ENCODE assay signal across 30 mouse cellular contexts in the genomic region with DNA sequence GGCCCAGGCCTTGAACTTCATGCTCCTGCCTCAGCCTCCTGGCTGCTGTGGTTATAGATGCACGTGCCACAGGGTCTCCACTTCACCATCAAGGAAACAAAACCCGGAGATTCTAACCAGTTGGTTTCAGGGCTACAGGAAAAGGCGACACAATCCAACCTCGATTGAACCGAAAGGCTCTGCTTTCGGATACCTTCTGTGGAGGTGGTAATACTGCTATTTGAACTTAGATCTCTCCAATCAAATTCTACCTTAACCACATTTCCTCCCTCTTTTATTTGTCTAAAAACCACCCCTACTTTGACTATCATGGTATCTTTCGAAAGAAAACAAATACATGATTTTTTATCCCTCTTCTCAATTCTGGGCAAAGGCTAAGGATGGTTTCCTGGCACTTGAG. TPM values are rescaled to one million over a fixed set of nuclear protein-coding genes. Genes with fewer than 3 reads are reported as not detected.
DNase-seq lines count a peak whose midpoint lies in the region; ATAC-seq lines count a peak whose summit lies in the region.
"Had no signal": no experiment of that assay in that cellular context is flagged by ENCODE, and none has a peak within 500 bp of the region (broad histone marks: within the 10 kb centered on the region; RNA-seq: fewer than 3 reads in every experiment).

No protein-coding gene starts in this region.

- H3K27ac ChIP-seq in limb, embryonic 13.5 days, result peak overlapping the region; percentile 64; the same call in 1 of the 2 replicates
- no peak overlapping the region for H3K27ac ChIP-seq in limb, embryonic 10.5 days
- H3K27ac ChIP-seq in limb, embryonic 15.5 days, result peak overlapping the region; percentile 86
- no peak overlapping the region for H3K27ac ChIP-seq in forebrain, embryonic 11.5 days (ENCODE audit: low read depth, low read length)
- H3K27ac ChIP-seq: embryonic facial prominence, embryonic 12.5 days; forebrain, embryonic 12.5 days; intestine, embryonic 15.5 days had no signal

- H3K36me3 ChIP-seq in limb, embryonic 13.5 days, result no peaks in the 10 kb centered on the region
- no peaks in the 10 kb centered on the region for H3K36me3 ChIP-seq in limb, embryonic 10.5 days
- no peaks in the 10 kb centered on the region for H3K36me3 ChIP-seq in limb, embryonic 15.5 days
- no peaks in the 10 kb centered on the region for H3K36me3 ChIP-seq in forebrain, embryonic 11.5 days (ENCODE audit: control insufficient read depth, insufficient read depth, low read length)
- H3K36me3 ChIP-seq: embryonic facial prominence, embryonic 12.5 days; embryonic facial prominence, embryonic 15.5 days; forebrain, embryonic 12.5 days; forebrain, embryonic 15.5 days; G1E; heart, embryonic 12.5 days; intestine, embryonic 15.5 days had no signal

- no peak for DNase-seq in limb, embryonic 10.5 days (ENCODE audit: low spot score)
- DNase-seq in CD4-positive, CD25-positive, alpha-beta regulatory T cell, adult 2 months (ENCODE audit: low read depth, low spot score), result peak; percentile 50
- no peak for DNase-seq in forebrain, embryonic 11.5 days (ENCODE audit: low spot score)
- DNase-seq in right cerebral cortex, postnatal 36 days (ENCODE audit: low spot score in 2 of 2), result no peak
- DNase-seq in liver, result no peak
- DNase-seq: adrenal gland, postnatal 10 days; adrenal gland, postnatal 36 days; B cell, adult 2 months; cerebellum, adult 18-20 months; cerebellum, adult 9-10 months; cerebellum, postnatal 25 days; gastrocnemius, adult 2 months; gastrocnemius, postnatal 14 days; heart, postnatal 14 days; heart, postnatal 4 days; kidney, adult 11 months had no signal

- 91% methylated on average over 7 of the region's 7 CpGs for WGBS in limb, embryonic 13.5 days
- WGBS in limb, embryonic 10.5 days, result 93% methylated on average over 7 of the region's 7 CpGs
- WGBS in limb, embryonic 15.5 days, result 88% methylated on average over 7 of the region's 7 CpGs
- 86% methylated on average over 7 of the region's 7 CpGs for WGBS in forebrain, embryonic 11.5 days

- H3K4me3 ChIP-seq in limb, embryonic 13.5 days, result no peak overlapping the region
- no peak overlapping the region for H3K4me3 ChIP-seq in limb, embryonic 10.5 days
- no peak overlapping the region for H3K4me3 ChIP-seq in limb, embryonic 15.5 days
- no peak overlapping the region for H3K4me3 ChIP-seq in forebrain, embryonic 11.5 days (ENCODE audit: low read depth, low read length)
- H3K4me3 ChIP-seq: embryonic facial prominence, embryonic 12.5 days; embryonic facial prominence, embryonic 15.5 days; forebrain, embryonic 12.5 days; forebrain, embryonic 15.5 days; gastrocnemius, adult 2 months; heart, embryonic 12.5 days; intestine, embryonic 15.5 days had no signal

- H3K4me1 ChIP-seq in limb, embryonic 13.5 days, result peaks cover 25% of the 10 kb centered on the region
- H3K4me1 ChIP-seq in limb, embryonic 10.5 days, result peaks cover 17% of the 10 kb centered on the region
- H3K4me1 ChIP-seq in limb, embryonic 15.5 days, result peaks cover 35% of the 10 kb centered on the region
- no peaks in the 10 kb centered on the region for H3K4me1 ChIP-seq in forebrain, embryonic 11.5 days (replicated peaks; ENCODE audit: control insufficient read depth, insufficient read depth, low read length)
- H3K4me1 ChIP-seq: forebrain, embryonic 12.5 days; intestine, embryonic 15.5 days had no signal

- no peak overlapping the region for H3K4me2 ChIP-seq in limb, embryonic 13.5 days (replicated peaks)
- H3K4me2 ChIP-seq in limb, embryonic 15.5 days, result no peak overlapping the region
- H3K4me2 ChIP-seq in forebrain, embryonic 11.5 days (ENCODE audit: low read depth, low read length, severe bottlenecking), result no peak overlapping the region
- H3K4me2 ChIP-seq: embryonic facial prominence, embryonic 12.5 days; embryonic facial prominence, embryonic 15.5 days; forebrain, embryonic 12.5 days; forebrain, embryonic 15.5 days; heart, embryonic 12.5 days; intestine, embryonic 15.5 days had no signal

- H3K9ac ChIP-seq in limb, embryonic 13.5 days, result no peak overlapping the region
- H3K9ac ChIP-seq in limb, embryonic 15.5 days, result no peak overlapping the region
- H3K9ac ChIP-seq in forebrain, embryonic 11.5 days (ENCODE audit: low read length), result no peak overlapping the region
- H3K9ac ChIP-seq: embryonic facial prominence, embryonic 12.5 days; embryonic facial prominence, embryonic 15.5 days; forebrain, embryonic 12.5 days; forebrain, embryonic 15.5 days; heart, embryonic 12.5 days; hindbrain, embryonic 14.5 days; intestine, embryonic 15.5 days had no signal

- no peaks in the 10 kb centered on the region for H3K9me3 ChIP-seq in limb, embryonic 13.5 days
- H3K9me3 ChIP-seq in limb, embryonic 10.5 days (replicated peaks), result no peaks in the 10 kb centered on the region
- H3K9me3 ChIP-seq in limb, embryonic 15.5 days, result no peaks in the 10 kb centered on the region
- no peaks in the 10 kb centered on the region for H3K9me3 ChIP-seq in forebrain, embryonic 11.5 days (ENCODE audit: control insufficient read depth, low read length)
- H3K9me3 ChIP-seq: embryonic facial prominence, embryonic 12.5 days; embryonic facial prominence, embryonic 15.5 days; forebrain, embryonic 12.5 days; forebrain, embryonic 15.5 days; heart, embryonic 12.5 days; intestine, embryonic 15.5 days had no signal

- ATAC-seq in limb, embryonic 13.5 days (ENCODE audit: low FRiP score, low read depth), result no peak
- peak; percentile 80 for ATAC-seq in activated CD4-positive, CD25-positive, alpha-beta regulatory T cell, adult 4 months
- ATAC-seq in limb, embryonic 15.5 days (ENCODE audit: insufficient number of reproducible peaks, low FRiP score, low TSS enrichment, low read depth), result no peak
- no peak for ATAC-seq in forebrain, embryonic 11.5 days (replicated peaks; ENCODE audit: low FRiP score)
- ATAC-seq: forebrain, embryonic 15.5 days; hindbrain, postnatal 0 days; intestine, embryonic 15.5 days; Patski had no signal

- no peaks in the 10 kb centered on the region for H3K27me3 ChIP-seq in limb, embryonic 13.5 days
- no peaks in the 10 kb centered on the region for H3K27me3 ChIP-seq in limb, embryonic 10.5 days (ENCODE audit: low read depth, poor library complexity, severe bottlenecking)
- H3K27me3 ChIP-seq in limb, embryonic 15.5 days, result no peaks in the 10 kb centered on the region
- H3K27me3 ChIP-seq in forebrain, embryonic 11.5 days (ENCODE audit: control insufficient read depth, insufficient read depth, low read length), result no peaks in the 10 kb centered on the region
- H3K27me3 ChIP-seq: CH12.LX; embryonic facial prominence, embryonic 12.5 days; embryonic facial prominence, embryonic 15.5 days; forebrain, embryonic 15.5 days; heart, embryonic 12.5 days; intestine, embryonic 15.5 days; Patski had no signal

RNA-seq across cellular contexts. Expression of gene Tgfbr2, which starts 55.2 kb away (rescaled TPM):
- 39.5 and 43.1 TPM in 2 replicates for polyA plus RNA-seq in limb, embryonic 13.5 days (2015; fragmentation: Nextera tagmentation; extraction: Ambion mirVana)
- polyA plus RNA-seq in limb, embryonic 10.5 days (2016; fragmentation: Nextera tagmentation; extraction: Ambion mirVana), result 9.8 and 14.1 TPM in 2 replicates
- polyA plus RNA-seq in activated CD4-positive, CD25-positive, alpha-beta regulatory T cell, adult 4 months (2017; shearing (Covaris generic)), result 10 to 100 TPM; 22.9 to 28.0 TPM
- polyA plus RNA-seq in limb, embryonic 15.5 days (2015; fragmentation: Nextera tagmentation; extraction: Ambion mirVana), result 65.2 and 69.0 TPM in 2 replicates
- 8.1 and 8.7 TPM in 2 replicates for polyA plus RNA-seq in forebrain, embryonic 11.5 days (2014; fragmentation: Nextera tagmentation; extraction: Ambion mirVana)
- polyA plus RNA-seq: G1E had no signal

Comparison
In these comparisons a context has a peak if more than half of its experiments do, and no peak if none do; other contexts are left out.
1. H3K27ac ChIP-seq: peak in limb, embryonic 13.5 days (single experiment) and limb, embryonic 15.5 days (single experiment); none in limb, embryonic 10.5 days (single experiment) and forebrain, embryonic 11.5 days (single experiment).